In genomic region chr1:193466306-193466705, GRCm38 (mm10) we compare ENCODE assay signal across 23 mouse cellular contexts.
DNase-seq lines count a peak whose midpoint lies in the region; ATAC-seq lines count a peak whose summit lies in the region.
"Had no signal": no experiment of that assay in that cellular context is flagged by ENCODE, and none has a peak within 500 bp of the region (broad histone marks: within the 10 kb centered on the region; RNA-seq: fewer than 3 reads in every experiment).

No protein-coding gene starts in this region.

- no peaks in the 10 kb centered on the region for H3K4me1 ChIP-seq in hindbrain, embryonic 16.5 days (ENCODE audit: control insufficient read depth, insufficient read depth, low read depth, low read length)
- no peaks in the 10 kb centered on the region for H3K4me1 ChIP-seq in kidney, embryonic 14.5 days (ENCODE audit: control insufficient read depth, insufficient read depth, low read length)

- ATAC-seq in hindbrain, embryonic 16.5 days, result no peak
- ATAC-seq in kidney, embryonic 14.5 days (ENCODE audit: low FRiP score, low TSS enrichment), result no peak
- ATAC-seq: activated CD4-positive, CD25-positive, alpha-beta regulatory T cell, adult 4 months; CD4-positive, CD25-positive, alpha-beta regulatory T cell, adult 4 months; Patski had no signal

- H3K4me3 ChIP-seq in hindbrain, embryonic 16.5 days (ENCODE audit: low read length), result no peak overlapping the region
- no peak overlapping the region for H3K4me3 ChIP-seq in kidney, embryonic 14.5 days (ENCODE audit: low read length)

- H3K9ac ChIP-seq in hindbrain, embryonic 16.5 days (ENCODE audit: low read depth, low read length), result no peak overlapping the region
- no peak overlapping the region for H3K9ac ChIP-seq in kidney, embryonic 14.5 days (ENCODE audit: low read depth, low read length)

- H3K36me3 ChIP-seq in hindbrain, embryonic 16.5 days (ENCODE audit: control insufficient read depth, insufficient read depth, low read length), result no peaks in the 10 kb centered on the region
- H3K36me3 ChIP-seq in kidney, embryonic 14.5 days (ENCODE audit: control insufficient read depth, insufficient read depth, low read length), result no peaks in the 10 kb centered on the region
- H3K36me3 ChIP-seq: G1E had no signal

- no peaks in the 10 kb centered on the region for H3K27me3 ChIP-seq in hindbrain, embryonic 16.5 days (replicated peaks; ENCODE audit: control insufficient read depth, insufficient read depth, low read length)
- no peaks in the 10 kb centered on the region for H3K27me3 ChIP-seq in kidney, embryonic 14.5 days (ENCODE audit: control insufficient read depth, insufficient read depth, low read length)

- DNase-seq in ES-CJ7 (ENCODE audit: low read depth, low spot score) (peak; percentile 82), R1 (ENCODE audit: low read depth, low spot score) (peak; percentile 63), ZHBTc4 (ENCODE audit: low read depth, low spot score) (peak; percentile 56)
- no peak for DNase-seq in heart, adult 9 months (ENCODE audit: low spot score in 2 of 2)
- DNase-seq: adrenal gland, adult 2 months; adrenal gland, adult 8-10 months; adrenal gland, postnatal 10 days; adrenal gland, postnatal 14 days; adrenal gland, postnatal 25 days; adrenal gland, postnatal 36 days; B cell, adult 2 months; cerebellum, adult 11 months; cerebellum, adult 11-12 months; cerebellum, adult 18-20 months; cerebellum, adult 2 months; cerebellum, adult 8-10 months; cerebellum, adult 9-10 months had no signal

- H3K4me2 ChIP-seq in hindbrain, embryonic 16.5 days (ENCODE audit: low read length), result no peak overlapping the region
- no peak overlapping the region for H3K4me2 ChIP-seq in kidney, embryonic 14.5 days (replicated peaks; ENCODE audit: low read depth, low read length)

- no peak overlapping the region for H3K27ac ChIP-seq in hindbrain, embryonic 16.5 days (ENCODE audit: low read depth, low read length)
- no peak overlapping the region for H3K27ac ChIP-seq in kidney, embryonic 14.5 days (ENCODE audit: low read depth, low read length)

- H3K9me3 ChIP-seq in hindbrain, embryonic 16.5 days (ENCODE audit: control insufficient read depth, low read length), result no peaks in the 10 kb centered on the region
- no peaks in the 10 kb centered on the region for H3K9me3 ChIP-seq in kidney, embryonic 14.5 days (ENCODE audit: control insufficient read depth, low read length)
- H3K9me3 ChIP-seq: G1E had no signal

Comparison
In these comparisons a context has a peak if more than half of its experiments do, and no peak if none do; other contexts are left out.
1. DNase-seq: peak in ES-CJ7 (single experiment), R1 (single experiment) and ZHBTc4 (single experiment); none in heart, adult 9 months (0 of 2).